Mouse (Mus musculus) WW6 (cell line): ENCODE measurements around the gene Pip4k2b.

Source experiments
- DNase-seq: peaks from one replicate; pipeline ENCODE4 v3.0.0-alpha.2; 2013; ENCODE audit warnings: low read depth, low spot score

The Pip4k2b gene

DNA sequence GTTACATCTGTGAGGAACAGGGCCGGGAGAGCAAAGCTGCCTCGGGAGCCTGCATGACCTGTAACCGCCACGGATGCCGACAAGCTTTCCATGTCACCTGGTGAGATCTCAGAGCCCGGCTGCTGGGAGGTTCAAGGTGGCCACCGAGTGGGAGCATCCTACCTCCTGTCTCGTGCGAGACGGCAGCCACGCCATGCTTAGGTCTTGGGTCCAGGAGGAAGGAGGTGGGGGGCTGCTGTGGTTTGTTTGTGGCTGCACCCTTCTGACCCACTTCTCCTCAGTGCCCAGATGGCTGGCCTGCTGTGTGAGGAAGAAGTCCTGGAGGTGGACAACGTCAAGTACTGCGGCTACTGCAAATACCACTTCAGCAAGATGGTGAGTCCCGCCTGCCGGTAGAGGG lies 77.7 kb downstream of the Pip4k2b start:
- DNase-seq = no peak

DNA sequence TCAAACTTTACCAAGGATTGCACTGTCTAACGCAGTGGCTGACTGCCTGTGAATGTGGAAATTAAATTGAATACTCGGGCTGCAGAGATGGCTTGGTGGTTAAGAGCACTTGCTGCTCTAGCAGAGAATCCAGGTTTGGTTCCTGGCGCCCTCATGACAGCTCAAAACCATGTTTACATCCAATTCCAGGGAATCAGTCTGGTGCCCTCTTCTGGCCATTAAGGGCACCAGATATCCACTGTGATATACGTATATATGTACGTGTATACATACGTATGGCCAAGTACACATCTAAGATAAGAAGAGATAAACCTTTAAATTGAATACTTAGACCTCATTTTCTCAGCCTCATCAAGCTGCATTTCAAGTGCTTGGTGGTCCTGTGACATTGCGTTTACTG lies 78.3 kb downstream of the Pip4k2b start:
- DNase-seq = no peak

DNA sequence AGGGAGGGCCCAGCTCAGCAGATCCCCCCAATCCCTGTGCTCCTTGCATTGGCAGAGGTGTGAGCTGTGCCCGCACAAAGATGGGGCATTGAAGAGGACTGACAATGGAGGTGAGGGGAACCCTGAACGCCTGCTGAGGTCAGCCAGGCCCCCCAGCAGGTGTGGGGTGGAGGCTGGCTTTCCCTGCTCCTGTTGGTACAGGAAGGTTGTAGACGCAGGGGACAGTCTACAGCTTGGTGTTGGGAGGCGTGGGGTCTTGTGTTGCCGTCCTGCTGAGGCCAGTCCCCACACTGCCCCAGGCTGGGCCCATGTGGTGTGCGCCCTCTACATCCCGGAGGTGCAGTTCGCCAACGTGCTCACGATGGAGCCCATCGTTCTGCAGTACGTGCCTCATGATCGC lies 79.1 kb downstream of the Pip4k2b start:
- no peak for DNase-seq
